Mouse (Mus musculus) bone marrow, adult 2 months (tissue): ENCODE results near the gene Nes.

ENCODE experiments used
- CTCF ChIP-seq: fragments of 200-500 bp; IDR thresholded peaks from 2 replicates; pipeline ENCODE4 v1.5.1; 2011; ENCODE audit warnings: low read length, control low read depth; ENCODE audit not compliant: control insufficient read depth, insufficient read depth
- POLR2A ChIP-seq: fragments of 200-500 bp; IDR thresholded peaks from 2 replicates; pipeline ENCODE4 v1.6.1; 2011; ENCODE audit warnings: low read depth, mild to moderate bottlenecking, control low read depth, low read length, borderline replicate concordance; ENCODE audit not compliant: control insufficient read depth

DNA sequence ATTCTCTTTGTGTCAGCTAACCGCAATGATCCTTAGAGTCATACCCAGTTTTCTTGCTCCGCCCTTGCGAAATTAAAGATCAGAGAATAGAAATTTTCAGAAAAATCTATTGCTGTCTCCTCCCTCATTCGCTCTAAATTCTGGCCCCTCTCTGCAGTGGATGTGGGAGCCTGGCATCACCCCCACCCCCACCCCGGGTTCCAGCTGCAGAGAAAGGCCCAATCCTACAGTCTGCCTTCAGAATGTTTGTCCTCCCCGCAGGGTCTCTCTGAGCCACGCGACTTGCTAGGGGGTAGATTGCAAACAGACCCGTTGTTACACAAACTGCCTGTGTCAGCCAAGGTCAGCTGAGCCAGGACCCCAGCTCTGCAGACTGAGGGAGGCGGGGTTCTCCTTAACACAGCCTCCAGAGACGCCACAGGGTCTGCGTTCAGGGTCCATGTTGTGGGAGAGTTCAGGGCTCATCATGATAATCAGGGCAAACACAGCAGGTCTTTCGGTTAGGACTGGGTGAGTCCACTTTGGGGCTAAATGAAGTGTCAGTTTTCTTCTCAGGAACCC, 20.8 kb upstream of the Nes start:
- TF ChIP-seq CTCF, result no peak
- TF ChIP-seq POLR2A, result no peak
